Mouse (Mus musculus) ES-E14 (cell line): ENCODE results near the gene Dnm1. TPM values are rescaled to one million over a fixed set of nuclear protein-coding genes. Genes with fewer than 3 reads are reported as not detected.
A peak's percentile ranks its signal among the peaks of the same experiment; 100 is the strongest.

Experiments
- DNase-seq: peaks from one replicate; pipeline ENCODE4 v3.0.0-alpha.2; 2013; ENCODE audit warnings: low read depth, low spot score
- H3K27ac ChIP-seq: 2 replicates; pipeline ENCODE4 v1.5.1; 2012; ENCODE audit warnings: low read depth, mild to moderate bottlenecking, low read length, moderate library complexity, mixed read lengths; ENCODE audit not compliant: poor library complexity, insufficient read depth, severe bottlenecking
- H3K36me3 ChIP-seq: 2 replicates; pipeline ENCODE4 v1.6.1; 2012; ENCODE audit warnings: mild to moderate bottlenecking, low read length, moderate library complexity, mixed read lengths; ENCODE audit not compliant: control insufficient read depth, poor library complexity, insufficient read depth, severe bottlenecking
- H3K4me1 ChIP-seq, 2 experiments: fragments of 150-350 bp in 1 of 2; sonication (generic) in 1 of 2; 2 replicates each; pipeline ENCODE4 v1.6.1; 2012; ENCODE audit warnings: low read length in 2 of 2, mild to moderate bottlenecking in 1 of 2, mixed read lengths in 1 of 2; ENCODE audit not compliant: control insufficient read depth in 2 of 2, insufficient read depth in 2 of 2, poor library complexity in 1 of 2
- H3K4me3 ChIP-seq, 2 experiments: fragments of 150-350 bp in 1 of 2; sonication (generic) in 1 of 2; 2 replicates each; pipeline ENCODE4 v1.5.1; 2012; ENCODE audit warnings: low read length in 2 of 2, low read depth in 1 of 2, mild to moderate bottlenecking in 1 of 2, mixed read lengths in 1 of 2; ENCODE audit not compliant: insufficient read depth in 1 of 2, poor library complexity in 1 of 2, severe bottlenecking in 1 of 2
- H3K9ac ChIP-seq: 2 replicates; pipeline ENCODE4 v1.6.1; 2012; ENCODE audit warnings: low read depth, mild to moderate bottlenecking, low read length, mixed read lengths; ENCODE audit not compliant: poor library complexity, insufficient read depth, severe bottlenecking
- H3K9me3 ChIP-seq: fragments of 150-350 bp; sonication (generic); 2 replicates; pipeline ENCODE4 v1.6.1; 2012; ENCODE audit warnings: low read depth, mild to moderate bottlenecking, low read length; ENCODE audit not compliant: control insufficient read depth, insufficient read depth
- CHD2 ChIP-seq: IDR thresholded peaks from 2 replicates; pipeline ENCODE4 v1.6.1; 2014; ENCODE audit warnings: mild to moderate bottlenecking, low read depth, low read length, inconsistent platforms
- HCFC1 ChIP-seq: IDR thresholded peaks from 2 replicates; pipeline ENCODE4 v1.6.1; 2012; ENCODE audit warnings: low read length, inconsistent platforms, borderline replicate concordance; ENCODE audit not compliant: insufficient read depth
- MAFK ChIP-seq: IDR thresholded peaks from 2 replicates; pipeline ENCODE4 v1.6.1; 2014; ENCODE audit warnings: mild to moderate bottlenecking, low read depth, low read length, inconsistent platforms; ENCODE audit not compliant: insufficient read depth
- ZC3H11A ChIP-seq: IDR thresholded peaks from 2 replicates; pipeline ENCODE4 v1.6.1; 2012; ENCODE audit warnings: low read depth, mild to moderate bottlenecking, inconsistent platforms, low read length, borderline replicate concordance
- ZNF384 ChIP-seq: IDR thresholded peaks from 2 replicates; pipeline ENCODE4 v1.6.1; 2012; ENCODE audit warnings: low read depth, low read length, inconsistent platforms
- in situ Hi-C, 2 experiments: fragments of 600-800 bp; cut with MboI; formaldehyde crosslinking; loops; one replicate each; pipeline ENCODE4 v1.15.1; 2025; ENCODE audit warnings: low sequenced_read_pairs in 2 of 2, inconsistent platforms in 1 of 2; ENCODE audit not compliant: unreplicated experiment in 2 of 2
- total RNA-seq: library from RNA; depleted of rRNA; stranded (reverse); fragments of 300-350 nt; gene quantifications from 2 replicates; pipeline ENCODE4 v1.2.3, GENCODE M21; 2012

The Dnm1 gene
- total RNA-seq, 1 experiment = 1.5 TPM

GRCm38 (mm10) chr2:32288371-32288931 lies 64.7 kb downstream of the Dnm1 start:
- no peaks in the 10 kb centered on the region for H3K9me3 ChIP-seq
- H3K9ac ChIP-seq = peak overlapping the region; percentile 85
- DNase-seq = no peak
- TF ChIP-seq MAFK (no peak), HCFC1 (no peak), CHD2 (no peak), ZC3H11A (no peak), ZNF384 (no peak)
- H3K36me3 ChIP-seq = peaks cover 9% of the 10 kb centered on the region
- H3K4me1 ChIP-seq = peaks cover 0 to 3% of the 10 kb centered on the region in 2 experiments; a peak in 1 of 4 replicates
- H3K27ac ChIP-seq = no peak overlapping the region; the same call in 1 of the 2 replicates
- peak overlapping the region; percentile 81 to 95 for H3K4me3 ChIP-seq
- in situ Hi-C loops = no loop called here

GRCm38 (mm10) chr2:32287923-32288367 lies 65.2 kb downstream of the Dnm1 start, which contains the start of gene Swi5:
Gene Swi5 (minus strand): TSS chr2:32288075.
- peak within 1 kb of the TSS; percentile 59; the same call in 1 of the 2 replicates for H3K27ac ChIP-seq
- in situ Hi-C loops = no loop called here
- no peaks in the 10 kb centered on the region for H3K9me3 ChIP-seq
- peak; percentile 100 for DNase-seq
- peak within 1 kb of the TSS; percentile 96 for H3K9ac ChIP-seq
- peaks cover 7% of the 10 kb centered on the region for H3K36me3 ChIP-seq
- peak within 1 kb of the TSS; percentile 89 to 98 for H3K4me3 ChIP-seq
- TF ChIP-seq HCFC1 (peak; percentile 41; the same call in 1 of the 2 replicates), MAFK (no peak)
- H3K4me1 ChIP-seq = peaks cover 0 to 3% of the 10 kb centered on the region in 2 experiments; a peak in 1 of 4 replicates

GRCm38 (mm10) chr2:32287334-32287840 lies 65.8 kb downstream of the Dnm1 start, which contains the start of gene Golga2:
Gene Golga2 (plus strand): TSS chr2:32287384.
- no peak for TF ChIP-seq ZC3H11A
- TF ChIP-seq MAFK = no peak
- no peak for TF ChIP-seq CHD2
- TF ChIP-seq HCFC1 = no peak
- TF ChIP-seq ZNF384 = no peak
- Histone ChIP-seq H3K36me3 (peaks cover 10% of the 10 kb centered on the region), H3K9ac (peak within 1 kb of the TSS; percentile 96), H3K9me3 (no peaks in the 10 kb centered on the region), H3K27ac (peak within 1 kb of the TSS; percentile 59; the same call in 1 of the 2 replicates), H3K4me3 (peak within 1 kb of the TSS; percentile 89 to 98), H3K4me1 (peaks cover 0 to 3% of the 10 kb centered on the region in 2 experiments; a peak in 1 of 4 replicates)
- DNase-seq = peak; percentile 25
- in situ Hi-C loops = no loop called here

GRCm38 (mm10) chr2:32283986-32284385 lies 69.2 kb downstream of the Dnm1 start:
- Histone ChIP-seq H3K27ac (no peak overlapping the region), H3K4me3 (no peak overlapping the region), H3K9ac (no peak overlapping the region), H3K9me3 (no peaks in the 10 kb centered on the region), H3K36me3 (peaks cover 28% of the 10 kb centered on the region), H3K4me1 (peaks cover 0 to 3% of the 10 kb centered on the region in 2 experiments; a peak in 1 of 4 replicates)
- in situ Hi-C loops = no loop called here
- no peak for TF ChIP-seq HCFC1
- TF ChIP-seq CHD2 = no peak
- no peak for TF ChIP-seq MAFK
- no peak for TF ChIP-seq ZNF384
- TF ChIP-seq ZC3H11A = no peak
- no peak for DNase-seq
